ENCODE assay signal across 8 mouse cellular contexts in genomic region chr9:62810095-62810494, GRCm38 (mm10). TPM values are rescaled to one million over a fixed set of nuclear protein-coding genes. Genes with fewer than 3 reads are reported as not detected.
A peak's percentile ranks its signal among the peaks of the same experiment; 100 is the strongest.
DNase-seq lines count a peak whose midpoint lies in the region; ATAC-seq and TF ChIP-seq lines count a peak whose summit lies in the region.

No protein-coding gene starts in this region.

- no peak for DNase-seq in layer of hippocampus, adult 2 months (ENCODE audit: low spot score in 2 of 2)
- no peak for DNase-seq in layer of hippocampus, postnatal 10 days (ENCODE audit: low spot score in 2 of 2)
- DNase-seq in gastrocnemius, postnatal 14 days: no peak
- no peak for DNase-seq in gastrocnemius, postnatal 25 days
- no peak for DNase-seq in kidney, postnatal 10 days

- intact Hi-C loops in gastrocnemius, postnatal 14 days (cut with DNase I; ENCODE audit: low total_unique reads): no loop called here

- peak overlapping the region; percentile 94 for H3K4me2 ChIP-seq in embryonic facial prominence, embryonic 12.5 days (replicated peaks)
- H3K4me2 ChIP-seq in intestine, embryonic 15.5 days (replicated peaks): peak overlapping the region; percentile 73
- peak overlapping the region; percentile 92 for H3K4me2 ChIP-seq in neural tube, embryonic 12.5 days (replicated peaks)

- no peaks in the 10 kb centered on the region for H3K9me3 ChIP-seq in embryonic facial prominence, embryonic 12.5 days
- no peaks in the 10 kb centered on the region for H3K9me3 ChIP-seq in intestine, embryonic 15.5 days
- no peaks in the 10 kb centered on the region for H3K9me3 ChIP-seq in neural tube, embryonic 12.5 days

- peak overlapping the region; percentile 100 for H3K27ac ChIP-seq in layer of hippocampus, adult 2 months
- H3K27ac ChIP-seq in embryonic facial prominence, embryonic 12.5 days: no peak overlapping the region
- H3K27ac ChIP-seq in intestine, embryonic 15.5 days: no peak overlapping the region
- H3K27ac ChIP-seq in neural tube, embryonic 12.5 days: no peak overlapping the region

- no peaks in the 10 kb centered on the region for H3K27me3 ChIP-seq in embryonic facial prominence, embryonic 12.5 days
- H3K27me3 ChIP-seq in intestine, embryonic 15.5 days (replicated peaks): no peaks in the 10 kb centered on the region
- no peaks in the 10 kb centered on the region for H3K27me3 ChIP-seq in neural tube, embryonic 12.5 days (replicated peaks)

- no peaks in the 10 kb centered on the region for H3K36me3 ChIP-seq in embryonic facial prominence, embryonic 12.5 days
- H3K36me3 ChIP-seq in intestine, embryonic 15.5 days: no peaks in the 10 kb centered on the region
- H3K36me3 ChIP-seq in neural tube, embryonic 12.5 days: no peaks in the 10 kb centered on the region

- WGBS in embryonic facial prominence, embryonic 12.5 days: 20% methylated on average over 8 of the region's 8 CpGs
- 13% methylated on average over 8 of the region's 8 CpGs for WGBS in intestine, embryonic 15.5 days
- 17% methylated on average over 8 of the region's 8 CpGs for WGBS in neural tube, embryonic 12.5 days

- ATAC-seq in embryonic facial prominence, embryonic 12.5 days (ENCODE audit: insufficient number of reproducible peaks, insufficient read depth, low FRiP score, low TSS enrichment): no peak
- ATAC-seq in intestine, embryonic 15.5 days: no peak
- no peak for ATAC-seq in neural tube, embryonic 12.5 days (ENCODE audit: low FRiP score, low read depth)

- peaks cover 16% of the 10 kb centered on the region for H3K4me1 ChIP-seq in embryonic facial prominence, embryonic 12.5 days
- peaks cover 15% of the 10 kb centered on the region for H3K4me1 ChIP-seq in intestine, embryonic 15.5 days (replicated peaks)
- peaks cover 28% of the 10 kb centered on the region for H3K4me1 ChIP-seq in neural tube, embryonic 12.5 days

- H3K9ac ChIP-seq in embryonic facial prominence, embryonic 12.5 days: peak overlapping the region; percentile 95
- peak overlapping the region; percentile 95 for H3K9ac ChIP-seq in intestine, embryonic 15.5 days
- peak overlapping the region; percentile 90 for H3K9ac ChIP-seq in neural tube, embryonic 12.5 days

- H3K4me3 ChIP-seq in layer of hippocampus, adult 2 months: peak overlapping the region; percentile 99
- peak overlapping the region; percentile 99 for H3K4me3 ChIP-seq in embryonic facial prominence, embryonic 12.5 days
- H3K4me3 ChIP-seq in intestine, embryonic 15.5 days (replicated peaks): peak overlapping the region; percentile 99
- H3K4me3 ChIP-seq in neural tube, embryonic 12.5 days: peak overlapping the region; percentile 98

- no peak for TF ChIP-seq CTCF in layer of hippocampus, adult 2 months (conservative IDR thresholded peaks at IDR 0.05)

RNA-seq across cellular contexts. Expression of gene Fem1b, which starts 1.6 kb away (rescaled TPM):
- 10 to 100 TPM; 91.9 to 95.0 TPM for total RNA-seq in layer of hippocampus, adult 2 months (2021)
- total RNA-seq in layer of hippocampus, postnatal 10 days (2021): 100 to 1,000 TPM; 114 to 116 TPM
- polyA plus RNA-seq in embryonic facial prominence, embryonic 12.5 days (2016; fragmentation: Nextera tagmentation; extraction: Ambion mirVana): 28.4 and 30.6 TPM in 2 replicates
- 16.2 and 16.7 TPM in 2 replicates for polyA plus RNA-seq in intestine, embryonic 15.5 days (2015; fragmentation: Nextera tagmentation; extraction: Ambion mirVana)
- polyA plus RNA-seq in neural tube, embryonic 12.5 days (2016; fragmentation: Nextera tagmentation; extraction: Ambion mirVana): 49.9 and 52.8 TPM in 2 replicates
- 10 to 100 TPM; 15.9 to 19.0 TPM for total RNA-seq in gastrocnemius, postnatal 14 days (2021)
- 10 to 100 TPM; 14.1 to 15.4 TPM for total RNA-seq in gastrocnemius, postnatal 25 days (2021)

RNA-seq across cellular contexts. Expression of gene Cln6, which starts 28.5 kb away (rescaled TPM):
- 10 to 100 TPM; 12.1 to 12.2 TPM for total RNA-seq in layer of hippocampus, adult 2 months (2021)
- total RNA-seq in layer of hippocampus, postnatal 10 days (2021): 1 to 10 TPM; 9.2 to 9.7 TPM
- polyA plus RNA-seq in embryonic facial prominence, embryonic 12.5 days (2016; fragmentation: Nextera tagmentation; extraction: Ambion mirVana): 14.7 and 17.1 TPM in 2 replicates
- 29.6 and 30.6 TPM in 2 replicates for polyA plus RNA-seq in intestine, embryonic 15.5 days (2015; fragmentation: Nextera tagmentation; extraction: Ambion mirVana)
- polyA plus RNA-seq in neural tube, embryonic 12.5 days (2016; fragmentation: Nextera tagmentation; extraction: Ambion mirVana): 7.8 and 9.7 TPM in 2 replicates
- 10 to 100 TPM; 10.3 to 10.6 TPM for total RNA-seq in gastrocnemius, postnatal 14 days (2021)
- 10 to 100 TPM; 10.7 to 11.9 TPM for total RNA-seq in gastrocnemius, postnatal 25 days (2021)

RNA-seq across cellular contexts. Expression of gene Calml4, which starts 47.8 kb away (rescaled TPM):
- 1 to 10 TPM; 1.8 to 2.4 TPM for total RNA-seq in layer of hippocampus, adult 2 months (2021)
- 1 to 10 TPM; 3.0 to 6.8 TPM for total RNA-seq in layer of hippocampus, postnatal 10 days (2021)
- polyA plus RNA-seq in embryonic facial prominence, embryonic 12.5 days (2016; fragmentation: Nextera tagmentation; extraction: Ambion mirVana): 3.1 and 4.5 TPM in 2 replicates
- polyA plus RNA-seq in intestine, embryonic 15.5 days (2015; fragmentation: Nextera tagmentation; extraction: Ambion mirVana): 193 and 202 TPM in 2 replicates
- 2.0 and 3.5 TPM in 2 replicates for polyA plus RNA-seq in neural tube, embryonic 12.5 days (2016; fragmentation: Nextera tagmentation; extraction: Ambion mirVana)
- total RNA-seq in gastrocnemius, postnatal 14 days (2021): 1 to 10 TPM; 1.8 to 3.4 TPM
- total RNA-seq in gastrocnemius, postnatal 25 days (2021): 1 to 10 TPM; 2.0 to 2.5 TPM

Comparison
In these comparisons a context has a peak if more than half of its experiments do, and no peak if none do; other contexts are left out.
1. RNA of gene Fem1b, which starts 1.6 kb away (total RNA-seq): 114 to 116 TPM in layer of hippocampus, postnatal 10 days and 91.9 to 95.0 TPM in layer of hippocampus, adult 2 months; 15.9 to 19.0 TPM in gastrocnemius, postnatal 14 days and 14.1 to 15.4 TPM in gastrocnemius, postnatal 25 days; every median in the first group is over 4 times any median in the second.
2. Peak in every context shown above with its lines, with median percentiles within 50 percentile points of each other: H3K4me3 ChIP-seq, H3K4me2 ChIP-seq and H3K9ac ChIP-seq.